Mouse (Mus musculus) limb, embryonic 15.5 days (tissue): Measurements from ENCODE around the gene Ercc1. TPM values are rescaled to one million over a fixed set of nuclear protein-coding genes. Genes with fewer than 3 reads are reported as not detected.
A peak's percentile ranks its signal among the peaks of the same experiment; 100 is the strongest.

Source experiments
- ATAC-seq: fragments of 200-750 bp; cut with Nextera tagmentation; 2 replicates; pipeline ENCODE4 v1.8.0; 2017; ENCODE audit warnings: low read depth, moderate TSS enrichment; ENCODE audit not compliant: insufficient number of reproducible peaks, low FRiP score, low TSS enrichment
- H3K27ac ChIP-seq: fragments of 300-500 bp; sonication (generic); 2 replicates; pipeline ENCODE4 v1.5.1; 2015; ENCODE audit warnings: moderate library complexity, mild to moderate bottlenecking, inconsistent platforms
- H3K27me3 ChIP-seq: fragments of 300-500 bp; sonication (generic); 2 replicates; pipeline ENCODE4 v1.6.1; 2015; ENCODE audit warnings: inconsistent platforms
- H3K36me3 ChIP-seq: fragments of 300-500 bp; sonication (generic); 2 replicates; pipeline ENCODE4 v1.6.1; 2015; ENCODE audit warnings: inconsistent platforms
- H3K4me1 ChIP-seq: fragments of 300-500 bp; sonication (generic); 2 replicates; pipeline ENCODE4 v1.6.1; 2015; ENCODE audit warnings: inconsistent platforms
- H3K4me2 ChIP-seq: fragments of 300-500 bp; sonication (generic); 2 replicates; pipeline ENCODE4 v1.6.1; 2015; ENCODE audit warnings: mild to moderate bottlenecking, inconsistent platforms
- H3K4me3 ChIP-seq: fragments of 300-500 bp; sonication (generic); 2 replicates; pipeline ENCODE4 v1.5.1; 2015; ENCODE audit warnings: mild to moderate bottlenecking, inconsistent platforms
- H3K9ac ChIP-seq: fragments of 300-500 bp; sonication (generic); 2 replicates; pipeline ENCODE4 v1.6.1; 2015; ENCODE audit warnings: inconsistent platforms
- H3K9me3 ChIP-seq: fragments of 300-500 bp; sonication (generic); 2 replicates; pipeline ENCODE4 v1.6.1; 2016; ENCODE audit warnings: inconsistent platforms
- WGBS: fragments of 180-500 bp; shearing (Covaris S2); methylation state at CpG from one replicate; pipeline ENCODE4 v1.1.7; 2015; 5-methylcytosine and 5-hydroxymethylcytosine counted together
- polyA plus RNA-seq: library from polyadenylated mRNA; unstranded; fragments of >200 nt; fragmentation: Nextera tagmentation; extraction: Ambion mirVana; gene quantifications from 2 replicates; pipeline ENCODE4 v1.2.1, GENCODE M21; 2015

Gene Ercc1
- 75.7 and 75.9 TPM in 2 replicates for polyA plus RNA-seq

DNA sequence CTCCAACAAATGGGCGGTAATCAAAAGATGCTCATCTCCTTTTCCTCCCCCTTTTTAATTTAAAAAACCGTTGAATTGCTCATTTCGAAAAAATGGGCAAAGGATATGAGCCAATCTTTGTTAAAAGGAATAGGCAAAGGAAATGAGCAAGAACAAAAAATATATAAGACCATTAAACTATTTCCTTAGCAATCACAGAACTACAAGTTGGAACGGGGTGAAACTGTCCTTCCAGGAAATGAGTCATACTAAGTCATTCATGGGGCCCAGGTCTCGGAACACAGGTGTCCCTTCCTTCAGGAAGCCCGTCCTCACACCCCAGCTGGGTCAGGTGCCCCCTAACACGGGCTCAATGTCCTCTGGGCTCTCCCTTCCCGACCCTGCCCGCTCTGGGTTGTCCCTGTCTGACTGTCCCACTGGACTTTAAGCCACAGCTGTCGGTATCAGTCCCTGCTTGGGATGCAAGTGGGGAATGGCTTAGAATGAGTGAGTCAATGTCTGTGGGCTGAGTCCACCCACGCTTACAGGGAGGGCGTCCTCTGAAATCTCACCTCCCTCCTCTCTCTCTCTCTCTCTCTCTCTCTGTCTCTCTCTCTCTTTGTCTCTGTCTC, at the start of gene Ercc1:
TSS of gene Ercc1 (plus strand) at position 542 of the 611 bp plus-strand sequence.
- peak within 1 kb of the TSS; percentile 86 for H3K4me2 ChIP-seq
- peak within 1 kb of the TSS; percentile 94 for H3K27ac ChIP-seq
- H3K4me1 ChIP-seq, result peaks cover 48% of the 10 kb centered on the region
- H3K9ac ChIP-seq, result peak within 1 kb of the TSS; percentile 40
- peaks cover 20% of the 10 kb centered on the region for H3K36me3 ChIP-seq
- no peak for ATAC-seq
- peaks cover 13% of the 10 kb centered on the region; the same call in 1 of the 2 replicates for H3K27me3 ChIP-seq
- WGBS, result 23% methylated on average over 12 of the region's 12 CpGs
- no peaks in the 10 kb centered on the region for H3K9me3 ChIP-seq
- peak within 1 kb of the TSS; percentile 66 for H3K4me3 ChIP-seq

DNA sequence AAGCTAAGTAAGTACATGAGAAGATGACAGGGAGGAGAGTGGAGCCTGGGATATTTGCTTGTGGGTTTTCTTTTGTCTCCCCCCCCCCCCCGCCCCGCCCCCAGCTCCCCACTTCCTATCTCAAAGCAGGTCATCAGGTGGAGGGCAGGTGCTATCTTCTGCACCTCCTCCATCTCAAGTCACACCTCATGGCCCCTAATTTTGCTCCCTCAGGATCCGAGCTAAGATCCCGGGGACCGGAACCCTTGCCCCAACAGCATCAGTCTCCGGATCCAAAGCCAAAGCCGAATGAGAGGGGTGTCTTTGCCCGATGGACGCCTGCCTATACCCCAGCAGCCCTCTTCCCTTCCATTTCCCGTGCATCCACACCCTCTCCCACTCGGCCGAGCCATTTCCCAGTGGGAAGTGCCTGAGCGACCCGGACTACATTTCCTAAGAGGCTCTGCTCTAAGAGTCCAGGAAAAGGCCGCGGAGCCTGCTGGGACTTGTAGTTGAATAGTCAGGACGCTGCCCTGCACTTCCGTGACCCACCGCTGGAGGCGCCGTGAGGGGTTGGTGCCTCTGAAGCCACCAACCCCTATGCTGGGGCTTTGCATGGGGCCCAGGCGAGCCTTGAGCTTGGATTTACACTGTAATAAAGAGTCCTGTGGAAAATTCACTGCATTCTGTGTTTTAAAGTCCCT, 48.9 kb upstream of the Ercc1 start:
- peak; percentile 74 for ATAC-seq
- Histone ChIP-seq H3K27me3 (no peaks in the 10 kb centered on the region), H3K9ac (0 out of 2 replicates have a peak overlapping the region, but pooled peaks have one; percentile 35), H3K9me3 (no peaks in the 10 kb centered on the region), H3K36me3 (no peaks in the 10 kb centered on the region), H3K4me1 (peaks cover 18% of the 10 kb centered on the region), H3K27ac (no peak overlapping the region), H3K4me3 (peak overlapping the region; percentile 40), H3K4me2 (peak overlapping the region; percentile 63)
- WGBS, result 13% methylated on average over 21 of the region's 22 CpGs

DNA sequence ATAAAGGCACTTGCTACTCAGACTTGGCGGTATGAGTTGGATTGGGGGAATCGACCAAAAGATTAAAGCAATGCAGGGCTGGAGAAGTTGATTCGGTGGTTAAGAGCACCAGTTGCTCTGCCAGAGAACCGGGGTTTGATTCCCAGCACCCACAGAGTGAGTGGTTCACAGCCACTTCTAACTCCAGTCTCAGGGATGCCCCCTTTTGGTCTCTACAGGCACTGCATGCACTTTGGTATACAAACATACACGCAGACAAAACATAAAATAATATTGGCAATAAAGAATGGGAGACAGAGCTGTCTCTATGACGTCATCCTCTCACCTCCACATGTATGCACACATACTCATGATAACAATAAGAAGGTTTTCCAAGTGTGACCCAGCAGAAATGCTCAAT, 47.5 kb upstream of the Ercc1 start:
- no peak overlapping the region for H3K9ac ChIP-seq
- H3K4me3 ChIP-seq, result no peak overlapping the region
- H3K4me1 ChIP-seq, result peaks cover 14% of the 10 kb centered on the region
- peaks cover 7% of the 10 kb centered on the region for H3K27me3 ChIP-seq
- no peaks in the 10 kb centered on the region for H3K9me3 ChIP-seq
- no peaks in the 10 kb centered on the region for H3K36me3 ChIP-seq
- 88% methylated on average over 6 of the region's 6 CpGs for WGBS
- ATAC-seq, result no peak
- no peak overlapping the region for H3K4me2 ChIP-seq
- no peak overlapping the region for H3K27ac ChIP-seq

DNA sequence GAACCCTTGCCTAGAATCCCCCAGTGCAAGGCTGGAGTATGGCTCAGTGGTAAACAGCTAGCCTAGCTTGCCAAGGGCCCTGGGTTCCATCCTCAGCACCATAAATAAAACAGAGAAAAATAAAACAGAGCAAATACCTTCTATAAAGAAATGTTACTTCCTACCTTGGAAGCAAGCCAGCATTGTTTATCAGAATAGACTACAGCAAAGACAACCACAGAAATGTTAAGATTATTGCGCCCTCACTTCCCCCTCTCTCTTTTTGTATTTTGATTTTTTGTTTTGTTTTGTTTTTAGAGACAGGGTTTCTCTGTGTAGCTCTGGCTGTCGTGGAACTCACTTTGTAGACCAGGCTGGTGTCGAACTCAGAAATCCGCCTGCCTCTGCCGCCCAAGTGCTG, 46.8 kb upstream of the Ercc1 start:
- Histone ChIP-seq H3K9me3 (no peaks in the 10 kb centered on the region), H3K4me2 (no peak overlapping the region), H3K27ac (no peak overlapping the region), H3K9ac (no peak overlapping the region), H3K36me3 (no peaks in the 10 kb centered on the region), H3K27me3 (peaks cover 15% of the 10 kb centered on the region), H3K4me3 (no peak overlapping the region), H3K4me1 (peaks cover 15% of the 10 kb centered on the region)
- ATAC-seq, result no peak
- WGBS, result 91% methylated on average over 5 of the region's 5 CpGs

DNA sequence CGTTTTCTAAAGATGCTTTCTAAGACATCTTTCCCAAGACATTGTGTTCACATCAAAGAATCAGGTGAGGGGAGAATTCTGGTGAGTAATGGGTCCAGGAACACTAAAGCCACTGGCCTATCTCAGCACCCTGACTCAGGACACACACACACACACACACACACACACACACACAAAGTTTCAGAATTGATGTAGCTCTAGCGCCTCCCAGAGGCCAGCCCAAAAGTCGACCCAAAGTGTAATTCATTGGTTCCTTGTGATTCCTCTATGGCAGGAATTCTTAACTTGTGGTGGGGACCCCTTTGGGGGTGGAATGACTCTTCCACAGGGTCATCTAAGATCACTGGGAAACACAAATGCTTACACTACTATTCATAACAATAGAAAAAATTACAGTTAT, 45.4 kb upstream of the Ercc1 start:
- Histone ChIP-seq H3K9me3 (no peaks in the 10 kb centered on the region), H3K27ac (no peak overlapping the region), H3K4me1 (peaks cover 23% of the 10 kb centered on the region), H3K4me2 (no peak overlapping the region), H3K4me3 (no peak overlapping the region), H3K9ac (no peak overlapping the region), H3K36me3 (no peaks in the 10 kb centered on the region), H3K27me3 (peaks cover 29% of the 10 kb centered on the region)
- 23% methylated on average over 3 of the region's 3 CpGs for WGBS
- ATAC-seq, result no peak

DNA sequence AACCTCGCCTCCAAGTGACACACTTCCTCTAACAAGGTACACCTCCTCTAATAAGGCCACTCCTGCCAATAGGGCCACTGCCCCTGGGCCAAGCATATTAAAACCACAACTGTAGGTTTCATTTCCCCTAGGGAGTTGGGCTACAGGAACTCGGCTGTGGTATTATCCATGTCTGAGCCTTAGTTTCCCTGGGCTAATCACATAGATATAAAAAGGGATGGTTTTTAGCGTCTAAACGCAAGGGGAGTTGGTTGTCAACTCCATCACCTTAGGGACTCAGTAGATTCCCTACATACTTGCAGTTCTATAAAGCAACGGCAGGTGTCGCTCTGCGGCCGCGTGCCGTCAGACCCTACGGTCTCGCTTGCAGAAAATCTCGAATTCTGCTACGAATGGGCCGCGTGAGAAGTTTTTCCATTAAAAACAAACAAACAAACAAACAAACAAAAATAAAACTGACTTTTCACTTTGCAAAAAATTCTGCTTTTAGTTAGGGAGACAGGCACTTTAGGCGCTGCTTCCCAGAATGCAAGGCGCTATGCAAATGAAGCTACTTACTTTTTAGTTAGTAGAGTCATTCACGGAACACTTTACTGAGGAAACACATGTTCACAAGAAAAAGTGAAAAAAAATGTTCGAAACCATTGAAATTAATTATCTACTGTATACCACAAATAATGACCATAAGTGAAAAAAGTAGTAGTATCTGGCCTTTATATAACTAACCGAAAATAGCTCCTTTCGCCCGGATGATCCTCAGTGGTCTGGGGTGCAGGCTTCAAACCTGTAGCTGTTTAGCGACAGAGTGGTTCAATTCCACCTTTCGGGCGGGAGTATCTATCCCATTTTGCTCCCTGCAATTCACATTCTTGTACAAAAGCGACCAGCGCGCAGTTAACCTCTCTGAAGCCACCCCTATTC, 43.8 kb upstream of the Ercc1 start:
- peak; percentile 81 for ATAC-seq
- H3K9me3 ChIP-seq, result no peaks in the 10 kb centered on the region
- peaks cover 32% of the 10 kb centered on the region for H3K4me1 ChIP-seq
- H3K4me2 ChIP-seq, result peak overlapping the region; percentile 41
- H3K36me3 ChIP-seq, result no peaks in the 10 kb centered on the region
- H3K9ac ChIP-seq, result no peak overlapping the region
- no peak overlapping the region for H3K27ac ChIP-seq
- H3K4me3 ChIP-seq, result peak overlapping the region; percentile 49
- under 1% methylated on average over 29 of the region's 29 CpGs for WGBS
- H3K27me3 ChIP-seq, result peaks cover 44% of the 10 kb centered on the region

DNA sequence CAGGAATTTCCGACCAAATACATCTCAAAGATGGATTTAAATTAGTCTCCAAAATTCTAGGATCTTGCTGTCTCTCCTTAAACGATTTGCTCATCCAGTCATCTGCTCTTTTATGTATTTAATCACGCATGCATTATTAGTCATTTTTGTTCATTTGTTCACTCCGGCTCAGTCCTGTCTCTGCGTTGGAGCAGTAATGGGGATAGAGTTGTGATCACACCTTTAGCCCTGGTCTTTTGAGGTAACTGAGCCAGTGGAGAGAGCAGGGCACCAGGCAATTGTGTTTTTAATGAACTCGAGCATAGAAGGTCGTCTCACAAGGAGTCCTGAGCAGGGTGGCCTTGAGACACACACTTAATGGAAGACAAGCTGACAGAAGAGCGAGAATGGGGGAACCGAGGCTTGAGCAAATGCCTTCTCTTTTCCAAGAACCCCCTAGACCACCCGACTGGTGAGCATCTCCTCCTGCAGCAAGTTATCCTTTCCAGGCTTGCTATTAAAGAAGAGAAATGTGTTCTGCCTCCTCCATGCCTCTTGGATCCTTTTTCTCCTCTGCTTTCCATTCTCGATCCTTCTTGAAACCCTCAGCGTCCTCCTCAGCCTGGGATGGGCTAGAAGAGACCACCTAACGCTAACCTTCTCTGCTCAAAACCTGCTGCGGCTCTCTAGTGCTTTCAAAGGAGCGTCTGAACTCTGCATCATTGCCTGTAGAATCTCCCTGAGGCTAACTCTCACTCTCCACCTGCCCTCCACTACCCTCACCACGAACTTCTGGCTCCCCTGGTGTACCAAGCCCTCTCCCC, 42.9 kb upstream of the Ercc1 start:
- Histone ChIP-seq H3K27me3 (peaks cover 53% of the 10 kb centered on the region), H3K9me3 (no peaks in the 10 kb centered on the region), H3K4me2 (peak overlapping the region; percentile 41), H3K36me3 (no peaks in the 10 kb centered on the region), H3K4me3 (peak overlapping the region; percentile 49), H3K27ac (no peak overlapping the region), H3K9ac (no peak overlapping the region), H3K4me1 (peaks cover 32% of the 10 kb centered on the region)
- WGBS, result 12% methylated on average over 16 of the region's 16 CpGs
- ATAC-seq, result no peak

DNA sequence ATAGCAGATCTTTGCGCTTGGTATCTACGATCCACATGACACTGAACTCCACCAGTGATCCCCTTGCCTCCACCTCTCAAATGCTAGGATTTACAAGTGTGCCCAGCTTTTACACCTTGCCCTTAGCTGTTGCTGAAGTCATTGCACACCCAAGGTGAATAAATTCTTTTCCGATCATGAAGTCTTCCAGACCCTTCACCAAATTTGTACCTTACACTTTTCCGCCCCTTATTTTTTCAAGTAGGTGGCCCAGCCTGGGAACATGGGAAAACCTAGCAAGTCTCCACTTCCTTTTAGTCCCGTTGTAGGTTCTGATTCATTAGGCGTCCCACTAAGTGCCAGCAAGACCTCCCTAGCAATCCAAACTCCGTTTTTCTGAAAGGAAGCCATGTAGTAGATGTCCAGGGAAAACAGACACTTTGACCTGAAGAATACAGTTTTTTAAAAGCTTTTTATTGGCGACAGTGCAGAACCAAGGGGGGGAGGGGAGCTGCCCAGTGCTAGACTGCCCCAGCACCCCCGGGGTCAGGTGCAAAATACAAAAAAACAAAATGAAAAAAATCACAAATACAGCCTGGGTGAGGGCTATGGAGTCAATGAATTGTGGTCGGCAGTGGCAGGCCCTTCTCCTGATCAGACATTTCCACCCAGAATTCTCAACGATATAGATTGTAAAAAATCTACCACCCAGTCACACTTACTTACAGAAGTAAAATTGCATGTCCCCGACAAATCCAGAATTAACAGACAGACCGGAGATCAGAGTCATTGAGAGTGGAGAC, 42.1 kb upstream of the Ercc1 start:
- Histone ChIP-seq H3K4me3 (peak overlapping the region; percentile 49; the same call in 1 of the 2 replicates), H3K4me2 (no peak overlapping the region), H3K4me1 (peaks cover 34% of the 10 kb centered on the region), H3K36me3 (no peaks in the 10 kb centered on the region), H3K9me3 (no peaks in the 10 kb centered on the region), H3K27ac (no peak overlapping the region), H3K9ac (no peak overlapping the region), H3K27me3 (peaks cover 61% of the 10 kb centered on the region)
- ATAC-seq, result no peak
- WGBS, result 46% methylated on average over 13 of the region's 13 CpGs

DNA sequence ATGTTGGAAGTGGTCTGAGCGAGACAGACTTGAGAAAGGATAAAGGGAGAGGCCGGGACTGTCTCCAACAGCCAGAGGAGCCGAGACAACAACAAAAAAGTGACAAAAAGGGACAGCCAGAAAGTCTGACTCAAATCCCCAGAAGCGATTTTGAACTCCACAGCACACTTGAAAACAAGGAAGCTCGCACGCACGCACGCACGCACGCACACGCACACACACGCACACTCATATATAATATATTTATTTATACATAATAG, 41.6 kb upstream of the Ercc1 start:
- Histone ChIP-seq H3K4me3 (no peak overlapping the region), H3K4me2 (no peak overlapping the region), H3K27ac (no peak overlapping the region), H3K9me3 (no peaks in the 10 kb centered on the region), H3K27me3 (peaks cover 65% of the 10 kb centered on the region), H3K9ac (no peak overlapping the region), H3K36me3 (no peaks in the 10 kb centered on the region), H3K4me1 (peaks cover 39% of the 10 kb centered on the region)
- WGBS, result 76% methylated on average over 12 of the region's 12 CpGs
- no peak for ATAC-seq

DNA sequence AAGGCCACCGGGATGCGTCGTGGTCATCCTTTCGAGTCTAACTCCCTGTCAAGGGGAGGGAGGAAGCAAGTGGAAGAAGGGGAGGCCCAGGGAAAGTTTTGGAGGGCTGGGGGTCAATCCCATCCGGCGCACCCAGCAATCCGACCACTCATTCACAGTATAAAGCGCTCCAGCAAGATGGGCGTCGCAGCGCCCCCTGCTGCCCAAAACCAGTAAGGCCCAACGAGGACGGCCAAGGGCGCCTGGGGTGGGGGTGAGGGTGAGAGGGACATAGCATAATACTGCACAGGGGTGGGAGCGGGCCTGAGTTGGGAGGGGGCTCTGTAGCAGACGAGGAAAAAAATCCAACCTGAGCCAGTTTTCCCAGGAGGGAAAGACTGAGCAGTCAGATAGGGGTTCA, 40.8 kb upstream of the Ercc1 start:
- Histone ChIP-seq H3K27ac (no peak overlapping the region), H3K4me1 (peaks cover 41% of the 10 kb centered on the region), H3K9me3 (no peaks in the 10 kb centered on the region), H3K27me3 (peaks cover 65% of the 10 kb centered on the region), H3K36me3 (no peaks in the 10 kb centered on the region), H3K4me3 (peak overlapping the region; percentile 22), H3K9ac (no peak overlapping the region), H3K4me2 (peak overlapping the region; percentile 24)
- no peak for ATAC-seq
- 2% methylated on average over 16 of the region's 16 CpGs for WGBS
